Mouse (Mus musculus) spleen, adult 2 months (tissue): ENCODE results near the gene Gm9821. TPM values are rescaled to one million over a fixed set of nuclear protein-coding genes. Genes with fewer than 3 reads are reported as not detected.

Source experiments
- DNase-seq, 2 experiments: peaks; one replicate each; pipeline versions ENCODE4 v3.0.0 to v3.0.0-alpha.2; 2012 to 2021; ENCODE audit warnings: low spot score in 2 of 2, low read depth in 1 of 2
- H3K27ac ChIP-seq: fragments of 200-500 bp; 2 replicates; pipeline ENCODE4 v1.5.1; 2012; ENCODE audit warnings: low read length, inconsistent platforms; ENCODE audit not compliant: insufficient read depth
- H3K27me3 ChIP-seq: fragments of 200-500 bp; 2 replicates; pipeline ENCODE4 v1.6.1; 2012; ENCODE audit warnings: mild to moderate bottlenecking, moderate library complexity, low read length, inconsistent platforms; ENCODE audit not compliant: control insufficient read depth, insufficient read depth
- H3K36me3 ChIP-seq: fragments of 200-500 bp; 2 replicates; pipeline ENCODE4 v1.6.1; 2012; ENCODE audit warnings: mild to moderate bottlenecking, low read length, inconsistent platforms; ENCODE audit not compliant: control insufficient read depth, insufficient read depth
- H3K4me1 ChIP-seq: fragments of 200-500 bp; 2 replicates; pipeline ENCODE4 v1.6.1; 2011; ENCODE audit warnings: inconsistent platforms; ENCODE audit not compliant: control insufficient read depth, insufficient read depth, insufficient read length
- H3K4me3 ChIP-seq: fragments of 200-500 bp; 2 replicates; pipeline ENCODE4 v1.5.1; 2011; ENCODE audit warnings: mild to moderate bottlenecking, inconsistent platforms; ENCODE audit not compliant: insufficient read depth, insufficient read length; ENCODE audit errors: extremely low read depth
- CTCF ChIP-seq: fragments of 200-500 bp; IDR thresholded peaks from 2 replicates; pipeline ENCODE4 v1.5.1; 2011; ENCODE audit warnings: mild to moderate bottlenecking, inconsistent platforms; ENCODE audit not compliant: insufficient read depth, insufficient read length, insufficient replicate concordance; ENCODE audit errors: extremely low read depth
- POLR2A ChIP-seq: fragments of 200-500 bp; IDR thresholded peaks from 2 replicates; pipeline ENCODE4 v1.6.1; 2011; ENCODE audit warnings: low read depth, low read length, inconsistent platforms
- WGBS: fragments of 180-500 bp; shearing (Covaris S2); methylation state at CpG from one replicate; pipeline ENCODE4 v1.1.7; 2018; 5-methylcytosine and 5-hydroxymethylcytosine counted together
- polyA plus RNA-seq: library from polyadenylated mRNA; depleted of rRNA; stranded (reverse); fragments of >200 nt; gene quantifications from 2 replicates; pipeline ENCODE4 v1.2.3, GENCODE M21; 2012

The Gm9821 gene
- polyA plus RNA-seq, 1 experiment = not detected

- H3K27me3 ChIP-seq = no peaks in the 10 kb centered on the region
- H3K27ac ChIP-seq = peak overlapping the region; percentile 95
- peaks cover 47% of the 10 kb centered on the region for H3K4me1 ChIP-seq
- DNase-seq = no peak
- peaks cover 1% of the 10 kb centered on the region for H3K36me3 ChIP-seq
- TF ChIP-seq CTCF (no peak), POLR2A (no peak; the same call in 1 of the 2 replicates)
- peak overlapping the region; percentile 83 for H3K4me3 ChIP-seq
- WGBS = 14% methylated on average over 4 of the region's 4 CpGs
Observed at GRCm38 (mm10) chr2:91961901-91962761, 16.6 kb downstream of the Gm9821 start.

GRCm38 (mm10) chr2:91962864-91963401 is 17.4 kb downstream of the Gm9821 start:
- H3K36me3 ChIP-seq = peaks cover 1% of the 10 kb centered on the region
- H3K27ac ChIP-seq = peak overlapping the region; percentile 95
- H3K4me3 ChIP-seq = peak overlapping the region; percentile 83
- no peak for TF ChIP-seq CTCF
- no peak for TF ChIP-seq POLR2A
- peaks cover 40% of the 10 kb centered on the region for H3K4me1 ChIP-seq
- peak in 1 of 2 experiments; percentile 37 for DNase-seq
- no peaks in the 10 kb centered on the region for H3K27me3 ChIP-seq
- WGBS = under 1% methylated on average over 39 of the region's 39 CpGs

- H3K27ac ChIP-seq = peak overlapping the region; percentile 95
- peaks cover 1% of the 10 kb centered on the region for H3K36me3 ChIP-seq
- H3K4me1 ChIP-seq = peaks cover 38% of the 10 kb centered on the region
- peak overlapping the region; percentile 83 for H3K4me3 ChIP-seq
- TF ChIP-seq POLR2A (peak; percentile 53), CTCF (peak; percentile 93)
- WGBS = under 1% methylated on average over 57 of the region's 57 CpGs
- H3K27me3 ChIP-seq = no peaks in the 10 kb centered on the region
- DNase-seq = peak; percentile 81 to 93
Observed at GRCm38 (mm10) chr2:91963443-91963932, 18.0 kb downstream of the Gm9821 start.

GRCm38 (mm10) chr2:91964610-91965204 is 19.2 kb downstream of the Gm9821 start:
- H3K27me3 ChIP-seq = no peaks in the 10 kb centered on the region
- peaks cover 26% of the 10 kb centered on the region for H3K4me1 ChIP-seq
- 9% methylated on average over 3 of the region's 3 CpGs for WGBS
- DNase-seq = no peak
- H3K36me3 ChIP-seq = peaks cover 1% of the 10 kb centered on the region
- H3K27ac ChIP-seq = peak overlapping the region; percentile 75
- peak overlapping the region; percentile 59 for H3K4me3 ChIP-seq
- no peak for TF ChIP-seq POLR2A
- TF ChIP-seq CTCF = no peak

GRCm38 (mm10) chr2:91965417-91965816 is 19.9 kb downstream of the Gm9821 start:
- Histone ChIP-seq H3K27me3 (no peaks in the 10 kb centered on the region), H3K4me1 (peaks cover 25% of the 10 kb centered on the region), H3K27ac (peak overlapping the region; percentile 75), H3K4me3 (peak overlapping the region; percentile 59), H3K36me3 (no peaks in the 10 kb centered on the region)
- TF ChIP-seq POLR2A (peak; percentile 72), CTCF (no peak)
- peak in 1 of 2 experiments; percentile 86 for DNase-seq
- WGBS = 2% methylated on average over 20 of the region's 20 CpGs

GRCm38 (mm10) chr2:91966367-91966766 is 20.9 kb downstream of the Gm9821 start:
- Histone ChIP-seq H3K4me1 (peaks cover 17% of the 10 kb centered on the region), H3K27me3 (no peaks in the 10 kb centered on the region), H3K4me3 (no peak overlapping the region), H3K27ac (no peak overlapping the region), H3K36me3 (no peaks in the 10 kb centered on the region)
- no peak for TF ChIP-seq POLR2A
- no peak for TF ChIP-seq CTCF
- no peak for DNase-seq
- 74% methylated on average over 5 of the region's 5 CpGs for WGBS

GRCm38 (mm10) chr2:91967962-91968361 is 22.5 kb downstream of the Gm9821 start:
- no peak for TF ChIP-seq POLR2A
- TF ChIP-seq CTCF = no peak
- H3K4me3 ChIP-seq = no peak overlapping the region
- H3K4me1 ChIP-seq = peaks cover 23% of the 10 kb centered on the region
- H3K27me3 ChIP-seq = no peaks in the 10 kb centered on the region
- 78% methylated on average over 11 of the region's 11 CpGs for whole genome bisulfite sequencing
- no peak for DNase-seq
- no peaks in the 10 kb centered on the region for H3K36me3 ChIP-seq
- no peak overlapping the region for H3K27ac ChIP-seq
